Mouse (Mus musculus) heart, adult 2 months (tissue): Measurements from ENCODE around the gene Ccdc77. TPM values are rescaled to one million over a fixed set of nuclear protein-coding genes. Genes with fewer than 3 reads are reported as not detected.

Experiments
- DNase-seq, 2 experiments: peaks; one replicate each; pipeline ENCODE4 v3.0.0; 2021
- H3K27ac ChIP-seq: fragments of 200-600 bp; 2 replicates; pipeline ENCODE4 v1.8.1; 2022
- H3K27me3 ChIP-seq: fragments of 200-500 bp; 2 replicates; pipeline ENCODE4 v1.6.1; 2012; ENCODE audit warnings: mild to moderate bottlenecking, low read length, inconsistent platforms, mixed read lengths; ENCODE audit not compliant: control insufficient read depth, insufficient read depth
- H3K36me3 ChIP-seq: fragments of 200-500 bp; 2 replicates; pipeline ENCODE4 v1.6.1; 2012; ENCODE audit warnings: low read length, inconsistent platforms; ENCODE audit not compliant: control insufficient read depth, insufficient read depth
- H3K4me1 ChIP-seq: fragments of 200-500 bp; 2 replicates; pipeline ENCODE4 v1.6.1; 2011; ENCODE audit warnings: low read length; ENCODE audit not compliant: control insufficient read depth, insufficient read depth
- H3K4me3 ChIP-seq: fragments of 200-600 bp; 2 replicates; pipeline ENCODE4 v1.8.1; 2022
- H3K79me2 ChIP-seq: fragments of 200-500 bp; replicated peaks from 2 replicates; pipeline ENCODE4 v1.6.1; 2012; ENCODE audit warnings: mild to moderate bottlenecking, inconsistent platforms, low read length, moderate library complexity, mixed read lengths; ENCODE audit not compliant: control insufficient read depth, insufficient read depth
- H3K9ac ChIP-seq: fragments of 200-500 bp; 2 replicates; pipeline ENCODE4 v1.6.1; 2012; ENCODE audit warnings: low read depth, mild to moderate bottlenecking, control low read depth, inconsistent platforms, low read length, mixed read lengths
- CTCF ChIP-seq: fragments of 200-600 bp; IDR thresholded peaks from 2 replicates; pipeline ENCODE4 v1.8.1; 2022; ENCODE audit warnings: antibody characterized with exemption, mild to moderate bottlenecking, moderate library complexity
- EP300 ChIP-seq: fragments of 200-500 bp; IDR thresholded peaks from 2 replicates; pipeline ENCODE4 v1.6.1; 2011; ENCODE audit warnings: low read depth, low read length, control low read depth; ENCODE audit not compliant: insufficient read depth
- POLR2A ChIP-seq: fragments of 200-500 bp; IDR thresholded peaks from 2 replicates; pipeline ENCODE4 v1.6.1; 2011; ENCODE audit warnings: mild to moderate bottlenecking, low read depth, low read length, control low read depth; ENCODE audit not compliant: insufficient read depth
- WGBS: fragments of 180-500 bp; shearing (Covaris S2); methylation state at CpG from one replicate; pipeline ENCODE4 v1.1.7; 2018; 5-methylcytosine and 5-hydroxymethylcytosine counted together
- intact Hi-C: fragments of 180-260 bp; cut with DNase I; formaldehyde crosslinking; loops from one replicate; pipeline ENCODE4 v1.15.1; 2025
- polyA plus RNA-seq: library from polyadenylated mRNA; depleted of rRNA; stranded (reverse); fragments of >200 nt; gene quantifications from 2 replicates; pipeline ENCODE4 v1.2.3, GENCODE M21; 2012
- total RNA-seq, 2 experiments: library from RNA; stranded (reverse); gene quantifications; 2 replicates each; pipeline ENCODE4 v1.2.3; 2021

Gene Ccdc77
- total and polyA plus RNA-seq, 3 experiments: 2.6 to 4.0 (median 3.7) TPM

DNA sequence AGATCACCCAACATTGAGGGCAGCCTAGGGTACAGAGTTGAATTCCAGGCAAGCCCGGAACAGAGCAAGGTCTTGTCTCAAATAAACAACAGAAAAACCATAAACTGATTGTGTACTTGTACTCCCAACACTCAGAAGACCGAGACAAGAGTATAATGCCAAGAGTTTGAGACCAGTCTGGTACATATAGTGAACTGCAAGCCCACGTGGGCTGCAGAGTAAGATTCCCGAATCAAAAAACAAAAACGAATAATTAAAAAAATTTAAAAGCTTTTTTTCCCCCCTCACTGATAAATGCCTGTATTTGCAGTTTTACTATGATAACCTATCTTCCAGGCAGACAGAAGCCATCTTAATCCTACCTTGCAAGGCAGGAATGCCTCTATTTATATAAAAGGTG, 7.7 kb downstream of the Ccdc77 start:
- H3K4me1 ChIP-seq: peaks cover 2% of the 10 kb centered on the region; the same call in 1 of the 2 replicates
- H3K4me3 ChIP-seq: peak overlapping the region; percentile 57
- H3K79me2 ChIP-seq: no peaks in the 10 kb centered on the region
- 20% methylated on average over 5 of the region's 5 CpGs for WGBS
- 0 out of 2 replicates have a peak, but pooled peaks cover 1% of the 10 kb centered on the region for H3K36me3 ChIP-seq
- 0 out of 2 replicates have a peak overlapping the region, but pooled peaks have one; percentile 54 for H3K9ac ChIP-seq
- no peak for TF ChIP-seq CTCF
- no peak for TF ChIP-seq EP300
- TF ChIP-seq POLR2A: no peak
- DNase-seq: no peak
- peak overlapping the region; percentile 64; the same call in 1 of the 2 replicates for H3K27ac ChIP-seq
- no peaks in the 10 kb centered on the region for H3K27me3 ChIP-seq
- intact Hi-C loops: no loop called here

- 71% methylated on average over 3 of the region's 3 CpGs for WGBS
- no peak overlapping the region for H3K9ac ChIP-seq
- H3K4me1 ChIP-seq: no peaks in the 10 kb centered on the region
- no peaks in the 10 kb centered on the region for H3K79me2 ChIP-seq
- H3K27ac ChIP-seq: no peak overlapping the region
- no peak for DNase-seq
- TF ChIP-seq EP300 (no peak), CTCF (no peak), POLR2A (no peak)
- no peaks in the 10 kb centered on the region for H3K36me3 ChIP-seq
- H3K4me3 ChIP-seq: no peak overlapping the region
- intact Hi-C loops: no loop called here
- H3K27me3 ChIP-seq: no peaks in the 10 kb centered on the region
Observed at GRCm38 (mm10) chr6:120349018-120349417, 15.2 kb downstream of the Ccdc77 start.

DNA sequence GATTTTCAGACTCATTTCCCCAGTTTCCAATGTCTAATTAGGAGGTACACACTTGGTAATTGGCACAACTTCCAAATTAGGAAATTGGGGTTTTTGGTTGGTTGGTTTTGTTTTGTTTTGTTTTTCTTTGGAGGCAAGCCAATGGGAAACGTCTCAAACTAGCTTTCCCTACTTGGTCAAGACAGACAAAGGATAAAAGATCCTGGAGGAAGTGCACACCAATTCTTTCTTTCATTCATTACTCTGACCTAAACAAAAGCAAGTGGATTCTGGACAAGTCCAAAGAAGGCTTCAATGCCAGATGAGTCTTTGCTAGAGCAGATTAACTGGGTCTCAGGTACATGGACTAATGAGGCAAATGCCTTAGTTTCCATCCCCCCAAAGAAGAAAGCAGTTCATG, 20.2 kb downstream of the Ccdc77 start:
- intact Hi-C loops: no loop called here
- no peak for DNase-seq
- Histone ChIP-seq H3K79me2 (no peaks in the 10 kb centered on the region), H3K4me3 (no peak overlapping the region), H3K27me3 (no peaks in the 10 kb centered on the region), H3K4me1 (no peaks in the 10 kb centered on the region), H3K9ac (no peak overlapping the region), H3K36me3 (no peaks in the 10 kb centered on the region; the same call in 1 of the 2 replicates), H3K27ac (no peak overlapping the region)
- WGBS: 33% methylated on average over 1 of the region's 1 CpGs
- TF ChIP-seq POLR2A (no peak), CTCF (no peak), EP300 (no peak)

DNA sequence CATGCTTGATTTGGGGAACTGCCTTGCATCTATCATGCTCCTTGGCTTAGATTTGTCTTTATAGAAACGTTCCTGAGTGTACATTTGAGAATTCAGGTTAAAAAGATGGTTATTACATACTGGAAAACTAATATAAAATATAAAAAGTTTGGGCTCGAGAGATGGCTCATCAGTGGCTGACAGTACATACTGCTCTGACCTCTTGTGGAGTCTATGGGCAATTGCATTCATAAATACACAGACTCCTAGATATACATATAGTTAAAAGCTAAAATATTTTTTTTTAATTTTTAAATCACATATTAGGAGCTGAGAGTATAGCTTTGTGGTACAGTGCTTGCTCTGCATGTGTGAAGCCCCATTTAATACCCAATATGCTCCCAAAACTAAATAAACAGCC, 31.8 kb downstream of the Ccdc77 start:
- Histone ChIP-seq H3K79me2 (no peaks in the 10 kb centered on the region), H3K27me3 (no peaks in the 10 kb centered on the region), H3K27ac (no peak overlapping the region), H3K36me3 (no peaks in the 10 kb centered on the region; the same call in 1 of the 2 replicates), H3K4me1 (no peaks in the 10 kb centered on the region), H3K4me3 (no peak overlapping the region), H3K9ac (no peak overlapping the region)
- intact Hi-C loops: no loop called here
- 77% methylated on average over 2 of the region's 2 CpGs for WGBS
- TF ChIP-seq POLR2A (no peak), EP300 (no peak), CTCF (peak; percentile 53)
- no peak for DNase-seq

GRCm38 (mm10) chr6:120324295-120324927, 39.8 kb downstream of the Ccdc77 start:
- peak; percentile 42 to 54 for DNase-seq
- intact Hi-C loops: loop anchor here (1.0 to 10.0 kb wide), 2 partner anchors 102 to 530 kb away; no protein-coding TSS in a partner anchor
- H3K79me2 ChIP-seq: no peaks in the 10 kb centered on the region

DNA sequence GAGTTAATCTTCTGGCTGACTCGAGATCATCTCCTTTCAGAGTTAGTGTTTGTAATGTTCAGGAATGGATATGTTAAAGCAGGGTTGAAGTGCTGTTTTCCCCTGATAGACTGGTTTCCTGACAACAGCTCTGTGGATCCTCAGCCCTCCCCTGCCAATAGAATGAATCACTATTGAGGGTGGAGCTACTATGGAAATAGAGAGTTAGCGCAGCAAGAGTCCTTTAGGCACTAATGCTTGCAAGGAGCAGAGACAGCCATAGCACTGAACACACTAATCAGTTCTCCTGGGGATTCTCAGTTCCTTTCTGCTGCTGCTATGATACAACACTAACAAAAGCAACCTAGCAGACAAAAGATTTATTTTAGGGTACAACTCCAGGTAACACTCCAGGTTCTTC, 43.8 kb downstream of the Ccdc77 start:
- Histone ChIP-seq H3K9ac (no peak overlapping the region), H3K27ac (no peak overlapping the region), H3K4me3 (no peak overlapping the region), H3K27me3 (no peaks in the 10 kb centered on the region), H3K4me1 (no peaks in the 10 kb centered on the region), H3K36me3 (no peaks in the 10 kb centered on the region), H3K79me2 (no peaks in the 10 kb centered on the region)
- no peak for DNase-seq
- 47% methylated on average over 2 of the region's 2 CpGs for WGBS
- intact Hi-C loops: loop anchor here (10.0 kb wide), 1 partner anchor 526 kb away; no protein-coding TSS in a partner anchor
- TF ChIP-seq EP300: no peak
- no peak for TF ChIP-seq CTCF
- TF ChIP-seq POLR2A: no peak

More at GRCm38 (mm10) chr6:120324295-120324927, 39.8 kb downstream of the Ccdc77 start:
- Histone ChIP-seq H3K27me3 (no peaks in the 10 kb centered on the region), H3K9ac (no peak overlapping the region), H3K4me1 (no peaks in the 10 kb centered on the region), H3K27ac (no peak overlapping the region), H3K4me3 (no peak overlapping the region), H3K36me3 (no peaks in the 10 kb centered on the region)
- 30% methylated on average over 6 of the region's 6 CpGs for WGBS
- TF ChIP-seq CTCF (peak; percentile 99), POLR2A (no peak), EP300 (no peak)
